Mouse (Mus musculus) bone marrow, adult 2 months (tissue): Measurements from ENCODE around the gene Cfap97.

Experiments used
- CTCF ChIP-seq: fragments of 200-500 bp; IDR thresholded peaks from 2 replicates; pipeline ENCODE4 v1.5.1; 2011; ENCODE audit warnings: low read length, control low read depth; ENCODE audit not compliant: control insufficient read depth, insufficient read depth
- POLR2A ChIP-seq: fragments of 200-500 bp; IDR thresholded peaks from 2 replicates; pipeline ENCODE4 v1.6.1; 2011; ENCODE audit warnings: low read depth, mild to moderate bottlenecking, control low read depth, low read length, borderline replicate concordance; ENCODE audit not compliant: control insufficient read depth

DNA sequence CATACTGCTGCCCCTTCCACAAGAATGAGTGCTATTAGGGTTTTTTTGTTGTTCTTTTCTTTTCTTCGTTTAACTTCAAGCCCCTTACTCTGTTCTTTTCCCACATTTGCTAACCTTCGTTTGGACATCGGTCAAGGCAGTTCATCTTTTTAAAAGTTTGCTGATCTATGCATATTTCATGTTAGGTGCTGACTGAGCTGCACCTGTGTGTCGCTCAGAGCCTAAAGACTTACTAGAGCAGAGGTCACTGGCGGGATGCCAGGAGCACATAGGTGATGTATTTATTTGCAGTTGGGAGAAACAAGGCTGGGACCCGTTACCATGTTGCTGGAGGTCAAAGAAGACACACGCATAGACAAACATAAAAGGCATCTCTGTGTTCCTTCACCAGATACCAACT is 60.6 kb downstream of the Cfap97 start:
- TF ChIP-seq CTCF (no peak), POLR2A (no peak)
